Mouse (Mus musculus): ENCODE measurements around the gene Naa35.

DNA sequence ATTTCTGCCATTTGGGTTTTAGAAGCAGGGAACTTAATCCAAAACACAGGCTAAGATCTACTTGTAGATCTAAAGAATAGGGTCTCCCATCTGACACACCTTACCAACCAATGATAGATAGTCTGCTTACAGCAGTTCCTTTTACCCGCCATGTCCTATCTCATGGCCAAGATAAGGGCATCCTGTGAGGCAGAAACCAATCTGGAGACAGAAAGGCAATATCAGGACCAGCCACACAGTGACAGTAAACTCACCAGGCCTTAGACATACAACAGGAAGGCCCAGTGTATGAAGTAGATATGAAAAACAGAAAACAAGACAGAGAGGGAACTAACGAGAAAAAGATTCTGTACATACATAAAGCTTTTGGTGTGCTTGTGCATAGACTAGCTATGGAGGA lies 57.8 kb downstream of the Naa35 start:
- no peak for TF ChIP-seq CTCF (IDR thresholded peaks at IDR 0.05; ENCODE audit: control insufficient read depth, insufficient read depth, insufficient read length)
- TF ChIP-seq USF1 (IDR thresholded peaks at IDR 0.05; ENCODE audit: low read depth), result no peak
- TF ChIP-seq MYOG (IDR thresholded peaks at IDR 0.05; ENCODE audit: control insufficient read depth, extremely low read depth, insufficient read length), result no peak
- no peak for TF ChIP-seq MAX (IDR thresholded peaks at IDR 0.05)
- no peak for TF ChIP-seq MYOD1 (IDR thresholded peaks at IDR 0.05; ENCODE audit: control insufficient read depth, insufficient read length, low read depth)
- TF ChIP-seq FOSL1 (IDR thresholded peaks at IDR 0.05; ENCODE audit: insufficient read depth, low read length, poor library complexity, severe bottlenecking), result no peak
- TF ChIP-seq CEBPB (IDR thresholded peaks at IDR 0.05; ENCODE audit: low read depth), result no peak
